Mouse (Mus musculus): ENCODE measurements around the gene Chrna9. TPM values are rescaled to one million over a fixed set of nuclear protein-coding genes. Genes with fewer than 3 reads are reported as not detected.
A peak's percentile ranks its signal among the peaks of the same experiment; 100 is the strongest.

Gene Chrna9
- total RNA-seq, 1 experiment from 2014 or later: not detected

- no peak for ATAC-seq (replicated peaks in 1 of 2; ENCODE audit: insufficient read depth in 1 of 2, low FRiP score in 2 of 2, low TSS enrichment in 1 of 2, low read depth in 1 of 2, poor library complexity in 2 of 2, severe bottlenecking in 2 of 2)
These were observed 15.5 kb downstream of the Chrna9 start for GRCm38 (mm10) chr5:65950236-65950635.

GRCm38 (mm10) chr5:65950679-65951512, 16.2 kb downstream of the Chrna9 start:
- ATAC-seq (replicated peaks in 1 of 2; ENCODE audit: insufficient read depth in 1 of 2, low FRiP score in 2 of 2, low TSS enrichment in 1 of 2, low read depth in 1 of 2, poor library complexity in 2 of 2, severe bottlenecking in 2 of 2): 0 out of 4 replicates have a peak, but pooled peaks have one; percentile 5 to 21

- ATAC-seq (replicated peaks in 1 of 2; ENCODE audit: insufficient read depth in 1 of 2, low FRiP score in 2 of 2, low TSS enrichment in 1 of 2, low read depth in 1 of 2, poor library complexity in 2 of 2, severe bottlenecking in 2 of 2): no peak
These were observed 16.8 kb downstream of the Chrna9 start for GRCm38 (mm10) chr5:65951513-65951909.

- ATAC-seq (replicated peaks in 1 of 2; ENCODE audit: insufficient read depth in 1 of 2, low FRiP score in 2 of 2, low TSS enrichment in 1 of 2, low read depth in 1 of 2, poor library complexity in 2 of 2, severe bottlenecking in 2 of 2): no peak
These were observed 19.7 kb downstream of the Chrna9 start for GRCm38 (mm10) chr5:65954130-65955080.

GRCm38 (mm10) chr5:65955343-65956143, 20.8 kb downstream of the Chrna9 start:
- ATAC-seq (replicated peaks in 1 of 2; ENCODE audit: insufficient read depth in 1 of 2, low FRiP score in 2 of 2, low TSS enrichment in 1 of 2, low read depth in 1 of 2, poor library complexity in 2 of 2, severe bottlenecking in 2 of 2): peak; percentile 84

GRCm38 (mm10) chr5:65956144-65957008, 21.7 kb downstream of the Chrna9 start:
- no peak for ATAC-seq (replicated peaks in 1 of 2; ENCODE audit: insufficient read depth in 1 of 2, low FRiP score in 2 of 2, low TSS enrichment in 1 of 2, low read depth in 1 of 2, poor library complexity in 2 of 2, severe bottlenecking in 2 of 2)

- no peak for ATAC-seq (replicated peaks in 1 of 2; ENCODE audit: insufficient read depth in 1 of 2, low FRiP score in 2 of 2, low TSS enrichment in 1 of 2, low read depth in 1 of 2, poor library complexity in 2 of 2, severe bottlenecking in 2 of 2)
These were observed 23.9 kb downstream of the Chrna9 start for GRCm38 (mm10) chr5:65958597-65958996.

- ATAC-seq (replicated peaks in 1 of 2; ENCODE audit: insufficient read depth in 1 of 2, low FRiP score in 2 of 2, low TSS enrichment in 1 of 2, low read depth in 1 of 2, poor library complexity in 2 of 2, severe bottlenecking in 2 of 2): peak; percentile 51 to 63
These were observed 25.3 kb downstream of the Chrna9 start for GRCm38 (mm10) chr5:65959893-65960596.

GRCm38 (mm10) chr5:65960597-65960950, 25.9 kb downstream of the Chrna9 start:
- ATAC-seq (replicated peaks in 1 of 2; ENCODE audit: insufficient read depth in 1 of 2, low FRiP score in 2 of 2, low TSS enrichment in 1 of 2, low read depth in 1 of 2, poor library complexity in 2 of 2, severe bottlenecking in 2 of 2): no peak

GRCm38 (mm10) chr5:65963291-65963690, 28.6 kb downstream of the Chrna9 start:
- no peak for ATAC-seq (replicated peaks in 1 of 2; ENCODE audit: insufficient read depth in 1 of 2, low FRiP score in 2 of 2, low TSS enrichment in 1 of 2, low read depth in 1 of 2, poor library complexity in 2 of 2, severe bottlenecking in 2 of 2)

GRCm38 (mm10) chr5:65965771-65966279, 31.1 kb downstream of the Chrna9 start:
- ATAC-seq (replicated peaks in 1 of 2; ENCODE audit: insufficient read depth in 1 of 2, low FRiP score in 2 of 2, low TSS enrichment in 1 of 2, low read depth in 1 of 2, poor library complexity in 2 of 2, severe bottlenecking in 2 of 2): no peak

GRCm38 (mm10) chr5:65967091-65967490, 32.4 kb downstream of the Chrna9 start:
- no peak for ATAC-seq (replicated peaks in 1 of 2; ENCODE audit: insufficient read depth in 1 of 2, low FRiP score in 2 of 2, low TSS enrichment in 1 of 2, low read depth in 1 of 2, poor library complexity in 2 of 2, severe bottlenecking in 2 of 2)

- no peak for ATAC-seq (replicated peaks in 1 of 2; ENCODE audit: insufficient read depth in 1 of 2, low FRiP score in 2 of 2, low TSS enrichment in 1 of 2, low read depth in 1 of 2, poor library complexity in 2 of 2, severe bottlenecking in 2 of 2)
These were observed 33.3 kb downstream of the Chrna9 start for GRCm38 (mm10) chr5:65968004-65968403.

GRCm38 (mm10) chr5:65973189-65973588, 38.5 kb downstream of the Chrna9 start:
- no peak for ATAC-seq (replicated peaks in 1 of 2; ENCODE audit: insufficient read depth in 1 of 2, low FRiP score in 2 of 2, low TSS enrichment in 1 of 2, low read depth in 1 of 2, poor library complexity in 2 of 2, severe bottlenecking in 2 of 2)

- ATAC-seq (replicated peaks in 1 of 2; ENCODE audit: insufficient read depth in 1 of 2, low FRiP score in 2 of 2, low TSS enrichment in 1 of 2, low read depth in 1 of 2, poor library complexity in 2 of 2, severe bottlenecking in 2 of 2): no peak
These were observed 41.0 kb downstream of the Chrna9 start for GRCm38 (mm10) chr5:65975731-65976130.

- ATAC-seq (replicated peaks in 1 of 2; ENCODE audit: insufficient read depth in 1 of 2, low FRiP score in 2 of 2, low TSS enrichment in 1 of 2, low read depth in 1 of 2, poor library complexity in 2 of 2, severe bottlenecking in 2 of 2): no peak; a peak in 1 of 4 replicates
These were observed 51.7 kb downstream of the Chrna9 start for GRCm38 (mm10) chr5:65986426-65986825.
